Mouse (Mus musculus): ENCODE data around the gene Cacnb2. TPM values are rescaled to one million over a fixed set of nuclear protein-coding genes. Genes with fewer than 3 reads are reported as not detected.
A peak's percentile ranks its signal among the peaks of the same experiment; 100 is the strongest.

Gene Cacnb2
- polyA plus RNA-seq, 1 experiment from 2014 or later: 1.2 TPM

GRCm38 (mm10) chr2:14875121-14875520 is 272.2 kb downstream of the Cacnb2 start:
- Histone ChIP-seq H3K9me3 (replicated peaks; ENCODE audit: low read length) (no peaks in the 10 kb centered on the region), H3K4me2 (ENCODE audit: low read length) (no peak overlapping the region), H3K27me3 (ENCODE audit: insufficient read depth, low read length) (no peaks in the 10 kb centered on the region), H3K9ac (ENCODE audit: low read depth, low read length) (no peak overlapping the region), H3K4me3 (replicated peaks; ENCODE audit: low read depth, low read length) (no peak overlapping the region), H3K27ac (no peak overlapping the region), H3K36me3 (ENCODE audit: insufficient read depth, low read length) (no peaks in the 10 kb centered on the region), H3K4me1 (replicated peaks; ENCODE audit: insufficient read depth, low read length) (peaks cover 6% of the 10 kb centered on the region; the same call in 1 of the 2 replicates)
- WGBS: 39% methylated on average over 2 of the region's 2 CpGs
- no peak for DNase-seq (ENCODE audit: low spot score)
- ATAC-seq (replicated peaks; ENCODE audit: low FRiP score, low read depth): no peak
- no peak for TF ChIP-seq CTCF (IDR thresholded peaks at IDR 0.05; ENCODE audit: low read depth)

DNA sequence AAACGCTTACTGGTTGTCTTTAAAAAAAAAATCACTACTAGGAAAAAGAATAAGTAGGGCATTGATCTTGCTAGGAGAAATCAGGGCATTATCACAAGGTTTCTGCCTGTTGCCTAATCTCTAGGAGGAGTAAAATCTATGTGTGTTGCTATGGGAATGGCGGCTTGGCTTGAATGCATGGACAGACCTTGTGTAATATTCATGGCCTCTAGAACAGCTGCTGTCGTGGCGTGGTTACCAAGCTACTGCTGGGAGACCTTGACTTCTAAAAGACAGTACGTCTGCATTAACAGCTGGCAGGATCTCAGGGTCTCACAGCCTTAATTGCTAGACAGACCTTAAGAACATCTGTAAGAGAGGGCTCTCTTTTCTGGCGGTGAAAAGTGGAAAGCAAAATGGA is 272.7 kb downstream of the Cacnb2 start:
- DNase-seq (ENCODE audit: low spot score) (no peak), ATAC-seq (replicated peaks; ENCODE audit: low FRiP score, low read depth) (no peak)
- no peaks in the 10 kb centered on the region for H3K27me3 ChIP-seq (ENCODE audit: insufficient read depth, low read length)
- no peak overlapping the region for H3K4me3 ChIP-seq (replicated peaks; ENCODE audit: low read depth, low read length)
- WGBS: 77% methylated on average over 6 of the region's 6 CpGs
- no peaks in the 10 kb centered on the region for H3K9me3 ChIP-seq (replicated peaks; ENCODE audit: low read length)
- no peak overlapping the region for H3K9ac ChIP-seq (ENCODE audit: low read depth, low read length)
- no peak overlapping the region for H3K4me2 ChIP-seq (ENCODE audit: low read length)
- TF ChIP-seq CTCF (IDR thresholded peaks at IDR 0.05; ENCODE audit: low read depth): no peak
- peaks cover 6% of the 10 kb centered on the region; the same call in 1 of the 2 replicates for H3K4me1 ChIP-seq (replicated peaks; ENCODE audit: insufficient read depth, low read length)
- H3K36me3 ChIP-seq (ENCODE audit: insufficient read depth, low read length): no peaks in the 10 kb centered on the region
- no peak overlapping the region for H3K27ac ChIP-seq

- Histone ChIP-seq H3K36me3 (ENCODE audit: insufficient read depth, low read length) (no peaks in the 10 kb centered on the region), H3K4me1 (replicated peaks; ENCODE audit: insufficient read depth, low read length) (0 out of 2 replicates have a peak, but pooled peaks cover 6% of the 10 kb centered on the region), H3K4me2 (ENCODE audit: low read length) (no peak overlapping the region), H3K9me3 (replicated peaks; ENCODE audit: low read length) (no peaks in the 10 kb centered on the region), H3K27ac (no peak overlapping the region), H3K9ac (ENCODE audit: low read depth, low read length) (no peak overlapping the region), H3K27me3 (ENCODE audit: insufficient read depth, low read length) (no peaks in the 10 kb centered on the region), H3K4me3 (replicated peaks; ENCODE audit: low read depth, low read length) (no peak overlapping the region)
- DNase-seq (ENCODE audit: low spot score) (no peak), ATAC-seq (replicated peaks; ENCODE audit: low FRiP score, low read depth) (no peak)
- no peak for TF ChIP-seq CTCF (IDR thresholded peaks at IDR 0.05; ENCODE audit: low read depth)
Observed at GRCm38 (mm10) chr2:14878953-14879352, 276.1 kb downstream of the Cacnb2 start.

- no peaks in the 10 kb centered on the region for H3K27me3 ChIP-seq (ENCODE audit: insufficient read depth, low read length)
- H3K36me3 ChIP-seq (ENCODE audit: insufficient read depth, low read length): no peaks in the 10 kb centered on the region
- ATAC-seq (replicated peaks; ENCODE audit: low FRiP score, low read depth) (no peak), DNase-seq (ENCODE audit: low spot score) (no peak)
- no peak overlapping the region for H3K9ac ChIP-seq (ENCODE audit: low read depth, low read length)
- no peak overlapping the region for H3K4me3 ChIP-seq (replicated peaks; ENCODE audit: low read depth, low read length)
- no peak overlapping the region for H3K27ac ChIP-seq
- no peaks in the 10 kb centered on the region for H3K4me1 ChIP-seq (replicated peaks; ENCODE audit: insufficient read depth, low read length)
- 72% methylated on average over 3 of the region's 3 CpGs for WGBS
- H3K9me3 ChIP-seq (replicated peaks; ENCODE audit: low read length): no peaks in the 10 kb centered on the region
- no peak for TF ChIP-seq CTCF (IDR thresholded peaks at IDR 0.05; ENCODE audit: low read depth)
- H3K4me2 ChIP-seq (ENCODE audit: low read length): no peak overlapping the region
Observed at GRCm38 (mm10) chr2:14883460-14883859, 280.6 kb downstream of the Cacnb2 start.

DNA sequence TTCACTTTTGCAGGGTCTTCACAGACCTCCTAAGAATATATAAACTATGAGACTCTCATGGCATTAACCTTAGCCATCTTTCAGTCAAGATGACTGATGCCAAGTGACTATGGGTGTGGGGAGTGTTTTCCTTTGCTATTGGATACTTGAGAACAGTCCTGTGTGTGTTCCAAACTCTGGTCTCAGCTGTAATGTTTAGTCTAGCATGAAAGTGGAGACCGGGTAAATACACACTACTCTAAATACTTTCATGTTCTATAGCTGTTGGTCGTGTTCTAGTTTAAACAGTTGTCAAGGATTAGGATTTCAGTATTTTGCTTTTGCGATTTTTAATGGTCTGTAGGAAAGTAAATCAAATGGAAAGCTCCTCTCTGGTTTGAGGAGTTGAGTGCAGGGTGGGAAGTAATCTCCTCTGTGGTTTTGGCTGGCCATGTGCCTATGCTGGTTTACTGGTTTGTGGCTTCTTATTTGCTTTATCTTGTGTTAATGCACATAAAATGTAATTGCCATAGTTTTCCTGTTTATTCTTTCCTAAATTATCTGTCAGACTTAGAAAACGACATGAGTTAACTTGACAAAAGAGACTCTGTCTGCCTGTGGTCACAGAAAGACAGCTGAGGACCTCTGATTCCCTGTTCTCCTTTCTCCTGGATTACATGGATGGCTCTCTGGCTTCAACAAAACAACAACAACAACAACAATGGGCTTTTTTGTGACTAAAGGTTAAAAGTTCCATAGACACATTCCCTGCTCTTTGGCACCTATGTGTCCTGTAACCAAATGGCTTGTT is 285.7 kb downstream of the Cacnb2 start:
- H3K9me3 ChIP-seq (replicated peaks; ENCODE audit: low read length): no peaks in the 10 kb centered on the region
- H3K4me3 ChIP-seq (replicated peaks; ENCODE audit: low read depth, low read length): no peak overlapping the region
- 11% methylated on average over 4 of the region's 4 CpGs for WGBS
- no peak overlapping the region for H3K9ac ChIP-seq (ENCODE audit: low read depth, low read length)
- no peak overlapping the region for H3K4me2 ChIP-seq (ENCODE audit: low read length)
- no peak for ATAC-seq (replicated peaks; ENCODE audit: low FRiP score, low read depth)
- no peaks in the 10 kb centered on the region for H3K36me3 ChIP-seq (ENCODE audit: insufficient read depth, low read length)
- no peak overlapping the region for H3K27ac ChIP-seq
- TF ChIP-seq CTCF (IDR thresholded peaks at IDR 0.05; ENCODE audit: low read depth): no peak
- H3K4me1 ChIP-seq (replicated peaks; ENCODE audit: insufficient read depth, low read length): no peaks in the 10 kb centered on the region
- DNase-seq (ENCODE audit: low spot score): peak; percentile 74
- H3K27me3 ChIP-seq (ENCODE audit: insufficient read depth, low read length): no peaks in the 10 kb centered on the region

GRCm38 (mm10) chr2:14903837-14904236 is 300.9 kb downstream of the Cacnb2 start:
- Histone ChIP-seq H3K4me1 (replicated peaks; ENCODE audit: insufficient read depth, low read length) (no peaks in the 10 kb centered on the region), H3K36me3 (ENCODE audit: insufficient read depth, low read length) (no peaks in the 10 kb centered on the region), H3K27me3 (ENCODE audit: insufficient read depth, low read length) (no peaks in the 10 kb centered on the region), H3K4me3 (replicated peaks; ENCODE audit: low read depth, low read length) (no peak overlapping the region), H3K9ac (ENCODE audit: low read depth, low read length) (no peak overlapping the region), H3K4me2 (ENCODE audit: low read length) (no peak overlapping the region), H3K27ac (no peak overlapping the region), H3K9me3 (replicated peaks; ENCODE audit: low read length) (no peaks in the 10 kb centered on the region)
- no peak for TF ChIP-seq CTCF (IDR thresholded peaks at IDR 0.05; ENCODE audit: low read depth)
- 66% methylated on average over 3 of the region's 3 CpGs for WGBS
- DNase-seq (ENCODE audit: low spot score) (no peak), ATAC-seq (replicated peaks; ENCODE audit: low FRiP score, low read depth) (no peak)
